Mouse (Mus musculus) ES-E14 (cell line): ENCODE measurements around the gene Arfip1. TPM values are rescaled to one million over a fixed set of nuclear protein-coding genes. Genes with fewer than 3 reads are reported as not detected.

Experiments used
- DNase-seq: peaks from one replicate; pipeline ENCODE4 v3.0.0-alpha.2; 2013; ENCODE audit warnings: low read depth, low spot score
- H3K27ac ChIP-seq: 2 replicates; pipeline ENCODE4 v1.5.1; 2012; ENCODE audit warnings: low read depth, mild to moderate bottlenecking, low read length, moderate library complexity, mixed read lengths; ENCODE audit not compliant: poor library complexity, insufficient read depth, severe bottlenecking
- H3K36me3 ChIP-seq: 2 replicates; pipeline ENCODE4 v1.6.1; 2012; ENCODE audit warnings: mild to moderate bottlenecking, low read length, moderate library complexity, mixed read lengths; ENCODE audit not compliant: control insufficient read depth, poor library complexity, insufficient read depth, severe bottlenecking
- H3K4me1 ChIP-seq, 2 experiments: fragments of 150-350 bp in 1 of 2; sonication (generic) in 1 of 2; 2 replicates each; pipeline ENCODE4 v1.6.1; 2012; ENCODE audit warnings: low read length in 2 of 2, mild to moderate bottlenecking in 1 of 2, mixed read lengths in 1 of 2; ENCODE audit not compliant: control insufficient read depth in 2 of 2, insufficient read depth in 2 of 2, poor library complexity in 1 of 2
- H3K4me3 ChIP-seq, 2 experiments: fragments of 150-350 bp in 1 of 2; sonication (generic) in 1 of 2; 2 replicates each; pipeline ENCODE4 v1.5.1; 2012; ENCODE audit warnings: low read length in 2 of 2, low read depth in 1 of 2, mild to moderate bottlenecking in 1 of 2, mixed read lengths in 1 of 2; ENCODE audit not compliant: insufficient read depth in 1 of 2, poor library complexity in 1 of 2, severe bottlenecking in 1 of 2
- H3K9ac ChIP-seq: 2 replicates; pipeline ENCODE4 v1.6.1; 2012; ENCODE audit warnings: low read depth, mild to moderate bottlenecking, low read length, mixed read lengths; ENCODE audit not compliant: poor library complexity, insufficient read depth, severe bottlenecking
- H3K9me3 ChIP-seq: fragments of 150-350 bp; sonication (generic); 2 replicates; pipeline ENCODE4 v1.6.1; 2012; ENCODE audit warnings: low read depth, mild to moderate bottlenecking, low read length; ENCODE audit not compliant: control insufficient read depth, insufficient read depth
- CHD2 ChIP-seq: IDR thresholded peaks from 2 replicates; pipeline ENCODE4 v1.6.1; 2014; ENCODE audit warnings: mild to moderate bottlenecking, low read depth, low read length, inconsistent platforms
- HCFC1 ChIP-seq: IDR thresholded peaks from 2 replicates; pipeline ENCODE4 v1.6.1; 2012; ENCODE audit warnings: low read length, inconsistent platforms, borderline replicate concordance; ENCODE audit not compliant: insufficient read depth
- MAFK ChIP-seq: IDR thresholded peaks from 2 replicates; pipeline ENCODE4 v1.6.1; 2014; ENCODE audit warnings: mild to moderate bottlenecking, low read depth, low read length, inconsistent platforms; ENCODE audit not compliant: insufficient read depth
- ZC3H11A ChIP-seq: IDR thresholded peaks from 2 replicates; pipeline ENCODE4 v1.6.1; 2012; ENCODE audit warnings: low read depth, mild to moderate bottlenecking, inconsistent platforms, low read length, borderline replicate concordance
- ZNF384 ChIP-seq: IDR thresholded peaks from 2 replicates; pipeline ENCODE4 v1.6.1; 2012; ENCODE audit warnings: low read depth, low read length, inconsistent platforms
- in situ Hi-C, 2 experiments: fragments of 600-800 bp; cut with MboI; formaldehyde crosslinking; loops; one replicate each; pipeline ENCODE4 v1.15.1; 2025; ENCODE audit warnings: low sequenced_read_pairs in 2 of 2, inconsistent platforms in 1 of 2; ENCODE audit not compliant: unreplicated experiment in 2 of 2
- total RNA-seq: library from RNA; depleted of rRNA; stranded (reverse); fragments of 300-350 nt; gene quantifications from 2 replicates; pipeline ENCODE4 v1.2.3, GENCODE M21; 2012; rRNA removed

Arfip1 gene
- total RNA-seq, 1 experiment, result 17.4 TPM

GRCm38 (mm10) chr3:84455733-84456417 lies 126.5 kb downstream of the Arfip1 start:
- Histone ChIP-seq H3K27ac (no peak overlapping the region), H3K4me1 (peaks cover 5 to 8% of the 10 kb centered on the region in 2 experiments; a peak in 1 of 4 replicates), H3K36me3 (no peaks in the 10 kb centered on the region), H3K9ac (no peak overlapping the region), H3K9me3 (no peaks in the 10 kb centered on the region), H3K4me3 (no peak overlapping the region)
- no peak for DNase-seq
- TF ChIP-seq CHD2, result no peak
- TF ChIP-seq ZNF384, result no peak
- TF ChIP-seq ZC3H11A, result no peak
- no peak for TF ChIP-seq HCFC1
- no peak for TF ChIP-seq MAFK
- in situ Hi-C loops, result no loop called here

DNA sequence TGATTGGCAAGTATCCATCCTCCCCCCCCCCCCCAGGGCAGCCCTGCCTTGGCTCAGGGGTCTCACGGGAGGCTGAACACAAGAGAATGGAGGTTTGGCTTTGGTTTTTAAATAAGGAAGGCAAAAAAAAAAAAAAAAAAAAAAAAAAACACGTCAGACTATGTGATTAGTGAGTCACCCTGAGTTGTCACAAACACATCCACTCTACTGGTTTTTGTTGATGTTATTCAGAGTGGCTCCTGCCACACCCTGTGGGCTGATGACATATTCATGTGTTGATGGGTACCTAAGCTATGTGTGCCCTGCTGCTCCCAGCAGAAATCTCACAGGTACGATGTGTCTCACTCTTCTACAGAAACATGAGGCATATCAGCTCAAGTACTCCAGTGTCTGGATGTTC lies 131.8 kb downstream of the Arfip1 start:
- H3K9ac ChIP-seq, result no peak overlapping the region
- no peaks in the 10 kb centered on the region for H3K36me3 ChIP-seq
- H3K27ac ChIP-seq, result no peak overlapping the region
- no peaks in the 10 kb centered on the region for H3K9me3 ChIP-seq
- in situ Hi-C loops, result no loop called here
- no peak overlapping the region for H3K4me3 ChIP-seq
- peaks cover 0 to 4% of the 10 kb centered on the region in 2 experiments; a peak in 2 of 4 replicates for H3K4me1 ChIP-seq
- no peak for DNase-seq
- TF ChIP-seq CHD2, result no peak
- no peak for TF ChIP-seq HCFC1
- no peak for TF ChIP-seq ZC3H11A
- no peak for TF ChIP-seq ZNF384
- TF ChIP-seq MAFK, result no peak

GRCm38 (mm10) chr3:84449015-84449414 lies 133.4 kb downstream of the Arfip1 start:
- H3K4me3 ChIP-seq, result no peak overlapping the region
- H3K4me1 ChIP-seq, result peaks cover 0 to 6% of the 10 kb centered on the region in 2 experiments; a peak in 2 of 4 replicates
- no peak overlapping the region for H3K27ac ChIP-seq
- no peaks in the 10 kb centered on the region for H3K36me3 ChIP-seq
- H3K9ac ChIP-seq, result no peak overlapping the region
- no peaks in the 10 kb centered on the region for H3K9me3 ChIP-seq
- no peak for DNase-seq
- TF ChIP-seq ZNF384 (no peak), CHD2 (no peak), ZC3H11A (no peak), HCFC1 (no peak), MAFK (no peak)
- in situ Hi-C loops, result no loop called here

- Histone ChIP-seq H3K36me3 (no peaks in the 10 kb centered on the region), H3K4me1 (peaks cover 0 to 6% of the 10 kb centered on the region in 2 experiments; a peak in 2 of 4 replicates), H3K27ac (no peak overlapping the region), H3K9ac (no peak overlapping the region), H3K4me3 (no peak overlapping the region), H3K9me3 (no peaks in the 10 kb centered on the region)
- in situ Hi-C loops, result no loop called here
- TF ChIP-seq CHD2, result no peak
- no peak for TF ChIP-seq HCFC1
- no peak for TF ChIP-seq ZC3H11A
- no peak for DNase-seq
Measured at GRCm38 (mm10) chr3:84447803-84448202, 134.6 kb downstream of the Arfip1 start.

Other genes starting within 250 kb of the Arfip1 start
- 0.48 and 1.2 TPM in 2 replicates for gene Fhdc1, start 102.2 kb downstream of the Arfip1 start, total RNA-seq
- not detected in 2 replicates for gene Tigd4, start 10.9 kb upstream of the Arfip1 start, total RNA-seq
- gene Tmem154, start 83.6 kb upstream of the Arfip1 start, total RNA-seq, result 0.31 and 0.53 TPM in 2 replicates
- gene Fbxw7, start 232.6 kb upstream of the Arfip1 start, total RNA-seq, result 29.7 and 35.1 TPM in 2 replicates